Mouse (Mus musculus): ENCODE results near the gene Rfx2.

Gene Rfx2

DNA sequence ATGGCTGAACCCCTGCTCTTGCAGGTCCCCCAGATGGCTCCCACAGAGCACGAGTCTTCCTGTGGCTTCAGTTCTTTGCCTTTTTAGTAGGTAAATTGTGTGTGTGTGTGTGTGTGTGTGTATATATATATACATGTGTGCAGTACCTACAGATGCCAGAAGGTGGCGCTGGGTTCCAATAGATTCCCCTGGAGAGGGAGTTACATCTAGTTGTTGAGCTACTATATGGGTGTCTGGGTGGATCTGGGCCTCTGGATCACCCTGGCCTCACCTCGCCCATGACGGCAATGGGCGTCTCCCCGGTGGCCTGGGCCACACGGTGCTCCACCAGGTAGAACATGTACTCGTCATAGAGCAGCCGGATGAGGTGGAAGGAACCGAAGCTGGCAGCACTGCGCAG, 53.2 kb downstream of the Rfx2 start:
- no peak for DNase-seq

DNA sequence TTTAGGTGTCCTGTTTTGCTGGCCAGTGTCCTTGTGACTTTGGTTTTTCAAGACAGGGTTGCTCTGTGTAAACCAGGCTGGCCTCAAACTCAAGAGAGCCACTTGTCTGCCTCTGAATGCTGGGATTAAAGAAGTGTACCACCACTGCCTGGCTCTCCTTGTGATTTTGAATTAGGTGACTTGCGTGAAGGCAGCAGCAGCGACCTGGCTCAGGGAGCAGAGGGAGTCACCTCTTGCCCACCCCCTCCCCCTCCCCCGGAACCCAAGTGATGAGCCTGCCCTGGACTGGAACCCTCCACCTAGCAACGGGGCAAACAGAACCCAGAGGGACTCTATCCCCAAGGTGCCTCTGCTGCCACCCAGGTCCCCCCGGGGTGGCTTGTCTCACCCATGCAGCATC, 60.9 kb downstream of the Rfx2 start, which contains the start of gene Prr22:
Gene Prr22, plus strand, starts transcription at position 301 of the 400 bp plus-strand sequence.
- DNase-seq: no peak

DNA sequence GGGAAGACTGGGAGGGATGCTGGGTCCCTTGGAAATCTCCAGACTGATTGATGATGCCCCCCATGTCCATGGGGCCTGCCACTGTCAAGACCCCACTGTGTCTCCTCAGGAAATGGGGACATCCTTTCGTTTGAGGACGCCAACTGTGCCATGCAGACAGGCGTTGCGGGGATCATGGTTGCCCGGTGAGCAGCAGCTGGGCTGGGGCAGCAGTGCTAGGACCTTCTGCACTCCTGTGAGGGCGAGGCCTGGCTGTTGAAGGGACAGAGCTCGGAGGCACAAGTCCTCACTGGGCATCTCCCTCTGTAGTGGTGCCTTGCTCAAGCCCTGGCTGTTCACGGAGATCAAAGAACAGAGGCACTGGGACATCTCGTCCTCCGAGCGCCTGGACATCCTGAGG, 61.9 kb downstream of the Rfx2 start:
- DNase-seq: no peak

DNA sequence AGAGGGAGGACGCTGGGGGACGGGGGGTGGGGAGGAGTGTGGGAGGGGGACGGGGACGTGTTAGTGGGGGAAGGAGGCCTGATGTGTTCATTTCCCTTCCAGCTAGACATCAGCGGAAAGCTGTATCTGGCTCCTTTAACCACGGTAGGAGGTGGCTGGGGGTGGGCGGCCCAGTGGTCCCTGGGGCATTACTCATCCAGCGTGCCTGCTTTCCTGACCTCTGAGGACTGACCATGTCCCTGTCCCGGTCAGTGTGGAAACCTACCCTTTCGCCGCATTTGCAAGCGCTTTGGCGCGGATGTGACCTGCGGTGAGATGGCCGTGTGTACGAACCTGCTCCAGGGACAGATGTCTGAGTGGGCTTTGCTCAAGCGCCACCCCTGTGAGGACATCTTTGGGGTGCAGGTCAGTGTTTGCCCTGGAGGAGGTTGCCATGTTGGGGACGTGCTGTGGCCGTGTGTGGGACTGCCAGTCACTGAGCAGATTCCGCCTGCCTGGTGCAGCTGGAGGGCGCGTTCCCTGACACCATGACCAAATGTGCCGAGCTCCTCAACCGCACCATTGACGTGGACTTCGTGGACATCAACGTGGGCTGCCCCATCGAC, 63.2 kb downstream of the Rfx2 start:
- DNase-seq: peak; percentile 41

DNA sequence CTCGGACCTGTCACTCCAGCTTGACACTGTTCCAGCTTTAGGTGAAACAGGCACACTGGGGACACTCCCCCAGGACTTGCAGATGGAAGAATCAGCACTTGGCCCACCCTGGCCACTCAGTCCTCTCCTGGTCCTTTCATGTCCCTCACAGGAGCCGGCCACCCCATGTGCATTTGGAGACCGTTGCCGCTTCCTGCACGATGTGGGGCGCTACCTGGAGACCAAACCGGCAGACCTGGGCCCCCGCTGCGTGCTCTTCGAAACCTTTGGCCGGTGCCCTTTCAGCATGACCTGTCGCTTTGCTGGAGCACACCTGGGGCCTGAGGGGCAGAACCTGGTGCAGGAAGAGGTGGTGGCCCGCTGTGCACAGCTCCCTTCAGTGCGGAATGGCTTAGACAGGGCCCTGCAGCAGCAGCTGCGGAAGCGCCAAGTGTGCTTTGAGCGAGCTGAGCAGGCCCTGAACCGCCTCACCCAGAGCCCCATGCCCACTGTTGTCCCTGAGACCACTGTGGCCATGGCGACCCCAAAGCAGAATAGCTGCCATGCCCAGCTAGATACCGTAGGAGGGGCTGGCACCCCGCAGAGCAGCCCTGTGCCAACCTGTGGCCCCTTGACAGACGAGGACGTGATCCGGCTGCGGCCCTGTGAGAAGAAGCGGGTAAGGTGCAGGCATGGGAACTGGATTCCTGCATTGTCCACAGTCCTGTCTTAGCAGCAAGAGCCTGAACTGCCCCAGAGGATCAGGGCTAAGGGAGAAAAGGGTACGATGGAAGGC, 64.0 kb downstream of the Rfx2 start:
- peak; percentile 48 for DNase-seq

DNA sequence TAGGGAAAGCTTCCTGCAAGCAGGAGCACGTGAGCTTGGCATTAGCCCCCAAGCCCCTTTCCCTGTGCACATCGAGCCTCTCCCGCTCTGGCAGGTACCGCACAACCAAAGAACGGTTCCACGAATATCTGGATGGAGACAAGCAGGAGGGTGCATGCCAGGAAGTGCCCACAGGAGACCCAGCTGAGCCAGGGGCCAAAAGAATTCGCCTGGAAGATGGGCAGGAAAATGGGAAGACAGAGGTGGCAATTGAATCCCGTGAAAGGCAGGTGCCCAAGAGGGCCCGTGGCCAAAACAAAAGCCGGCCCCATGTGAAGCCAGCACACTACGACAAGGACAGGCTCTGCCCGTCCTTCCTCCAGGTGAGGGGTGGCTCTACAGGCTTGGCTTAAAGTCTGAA, 65.4 kb downstream of the Rfx2 start:
- no peak for DNase-seq

DNA sequence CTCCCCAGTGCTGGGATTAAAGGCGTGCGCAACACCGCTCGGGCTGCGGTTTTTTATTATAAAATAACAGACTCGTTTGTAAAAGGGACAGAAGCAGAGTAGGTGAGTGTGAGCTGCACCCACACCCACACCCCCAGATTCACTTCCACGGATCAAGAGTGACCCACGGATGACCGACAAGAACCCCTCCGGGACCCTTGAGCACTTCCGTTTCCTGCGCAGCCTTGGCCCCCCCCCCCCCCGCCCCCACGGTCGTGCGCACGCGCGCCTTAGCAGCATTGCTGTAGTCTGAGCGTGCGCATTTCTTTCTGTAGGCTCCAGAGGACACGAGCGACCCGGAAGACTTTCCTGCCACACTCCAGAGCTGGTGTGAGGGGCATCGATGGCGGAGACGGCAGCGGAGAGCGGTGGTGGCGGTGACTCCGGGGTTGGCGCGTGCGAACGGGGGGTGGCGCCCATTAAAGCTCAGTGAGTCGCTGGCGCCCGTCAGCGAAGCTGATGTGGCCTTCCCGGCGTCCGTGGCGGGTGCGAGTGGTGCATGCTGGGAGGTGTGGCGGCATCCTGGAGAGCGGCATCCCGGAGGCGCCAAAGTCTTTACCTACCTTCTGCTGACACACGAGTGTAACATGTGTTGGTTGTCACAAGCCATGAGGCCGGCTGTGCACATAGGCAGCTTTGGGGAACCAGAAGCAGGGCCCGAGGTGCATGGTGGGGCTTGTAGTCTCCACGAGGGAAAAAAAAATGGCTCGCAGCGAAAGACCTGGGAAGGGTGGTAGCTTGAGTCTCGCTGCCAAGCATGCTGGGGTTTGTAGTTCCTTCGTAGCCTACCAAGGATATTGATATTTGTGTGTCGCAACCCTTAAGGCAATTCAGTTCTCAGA, 66.1 kb downstream of the Rfx2 start, which contains the start of gene Dus3l:
Gene Dus3l, plus strand, starts transcription at position 284 of the 881 bp plus-strand sequence.
- DNase-seq: peak; percentile 92

DNA sequence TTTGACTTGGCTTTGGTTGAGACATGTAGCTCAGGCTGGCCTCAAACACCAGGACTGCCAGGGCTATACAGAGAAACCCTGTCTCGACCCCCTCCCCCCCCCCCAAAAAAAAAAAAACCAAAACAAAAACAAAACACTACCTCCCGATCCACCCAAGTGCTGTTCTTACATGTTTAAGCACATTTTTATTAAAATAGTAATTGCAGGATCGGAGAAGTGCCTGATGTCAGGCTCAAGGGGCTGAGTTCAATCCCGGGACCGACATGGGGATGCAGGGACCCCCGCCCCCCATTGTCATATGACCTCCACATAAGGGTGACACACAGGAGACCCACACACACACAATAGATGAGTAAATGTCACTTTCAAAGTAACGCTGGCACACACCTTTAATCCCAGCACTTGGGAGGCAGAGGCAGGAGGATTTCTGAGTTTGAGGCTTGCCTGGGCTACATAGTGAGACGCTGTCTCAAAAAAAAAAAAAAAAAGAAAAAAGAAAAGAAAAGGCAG, 67.0 kb downstream of the Rfx2 start:
- peak; percentile 41 for DNase-seq

DNA sequence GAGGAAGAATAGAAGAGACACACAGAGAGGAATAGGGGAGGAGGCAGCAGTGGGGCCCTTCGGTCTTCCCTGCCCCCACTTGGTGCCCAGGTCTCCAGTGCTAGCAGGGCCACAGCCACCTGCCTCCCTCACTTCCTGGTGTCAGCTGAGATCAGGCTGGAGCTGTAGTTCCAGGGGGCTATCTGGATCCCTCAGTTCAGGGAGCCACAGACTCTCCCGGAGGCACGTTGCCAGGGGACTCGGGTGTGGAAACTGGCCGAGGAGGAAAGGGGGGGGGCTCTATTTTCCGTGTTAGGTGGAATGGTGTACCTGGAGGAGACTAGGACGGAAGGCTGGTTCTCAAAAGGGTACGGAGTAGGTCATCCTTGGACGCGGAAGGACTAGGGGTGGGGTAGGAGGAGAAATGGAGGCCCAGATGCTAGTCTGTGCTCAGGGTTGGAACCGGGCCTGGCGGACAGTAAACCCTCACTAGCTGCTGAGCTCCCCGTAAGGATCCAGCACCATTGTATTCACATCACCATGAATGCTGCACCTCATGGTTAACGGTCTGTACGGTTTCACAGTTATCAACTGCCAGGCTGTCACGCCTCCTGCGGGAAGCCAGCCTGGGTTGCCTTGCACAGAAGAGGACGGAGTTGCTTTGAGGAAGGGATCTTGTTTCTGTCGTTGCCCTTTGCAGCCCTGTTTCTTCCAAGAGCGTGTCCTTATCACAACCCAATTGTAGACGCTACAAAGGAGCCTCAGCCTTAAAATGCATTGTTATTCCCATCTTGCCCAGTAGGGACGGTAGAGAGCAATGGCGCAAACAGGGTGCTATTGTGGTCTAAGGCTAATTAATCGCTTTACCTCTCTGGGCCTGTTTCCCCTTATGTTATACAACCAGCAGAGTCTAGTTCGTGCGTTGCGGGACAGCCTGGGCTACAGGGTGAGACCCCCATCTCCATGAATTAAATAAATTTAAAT, 67.8 kb downstream of the Rfx2 start:
- DNase-seq: peak; percentile 72

DNA sequence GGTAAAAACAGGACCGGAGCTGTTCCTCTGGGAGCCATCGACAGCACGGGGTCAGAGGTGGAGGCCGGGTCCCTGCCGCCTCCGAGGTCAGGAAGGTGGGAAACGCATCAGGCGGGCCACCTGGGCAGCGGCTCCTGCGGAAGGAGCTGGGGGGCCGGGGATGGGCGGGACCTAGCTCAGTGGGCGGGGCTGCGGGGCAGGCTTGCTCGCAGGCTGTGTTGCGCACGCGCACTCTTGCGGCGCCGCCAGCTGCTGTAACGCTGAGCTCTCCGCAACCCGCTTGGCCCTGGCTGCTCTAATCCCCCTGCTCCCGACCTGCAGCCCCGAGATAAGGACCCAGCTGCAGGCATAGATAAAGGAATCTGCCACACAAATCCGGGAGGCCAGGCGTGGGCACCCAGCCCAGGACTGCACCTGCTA, 68.8 kb downstream of the Rfx2 start:
- DNase-seq: peak; percentile 85

DNA sequence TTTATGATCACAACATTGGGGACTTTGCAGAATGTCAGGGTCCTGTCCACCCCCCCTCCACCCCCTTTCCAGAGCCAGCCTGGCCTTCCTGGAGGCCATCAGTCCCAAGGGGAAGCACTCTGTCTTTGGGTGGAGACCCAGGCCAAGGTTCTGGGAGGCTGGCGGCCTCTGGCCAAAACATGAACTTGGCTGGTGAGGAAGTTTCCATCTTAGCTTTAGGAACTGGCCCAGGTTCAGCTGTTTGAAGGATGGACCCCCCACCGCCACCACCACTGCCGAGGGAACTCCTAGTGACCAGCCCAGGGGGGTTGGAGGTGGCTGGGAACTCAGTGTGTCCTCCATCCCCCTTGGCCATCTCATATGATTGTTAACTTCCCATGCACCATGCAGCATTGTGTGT, 69.7 kb downstream of the Rfx2 start:
- peak; percentile 51 for DNase-seq

DNA sequence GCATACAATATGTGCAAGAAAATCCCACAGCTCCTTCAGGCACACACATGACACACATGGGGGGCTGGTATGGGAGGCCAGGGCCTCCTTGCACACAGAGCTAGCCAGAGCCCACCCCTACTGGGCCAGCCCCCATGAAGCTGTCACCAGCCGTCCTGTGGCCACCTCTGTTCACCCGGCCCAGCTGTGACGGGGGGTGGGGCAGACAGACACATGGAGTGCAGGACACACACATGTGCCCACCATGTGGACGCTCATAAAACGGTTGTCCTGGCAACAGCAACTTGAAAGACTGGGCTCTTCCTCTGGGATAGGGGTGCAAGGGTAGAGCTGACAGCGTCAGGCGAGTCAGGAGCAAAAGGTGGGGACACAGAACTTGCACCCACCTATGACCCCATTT, 71.6 kb downstream of the Rfx2 start:
- DNase-seq: no peak

DNA sequence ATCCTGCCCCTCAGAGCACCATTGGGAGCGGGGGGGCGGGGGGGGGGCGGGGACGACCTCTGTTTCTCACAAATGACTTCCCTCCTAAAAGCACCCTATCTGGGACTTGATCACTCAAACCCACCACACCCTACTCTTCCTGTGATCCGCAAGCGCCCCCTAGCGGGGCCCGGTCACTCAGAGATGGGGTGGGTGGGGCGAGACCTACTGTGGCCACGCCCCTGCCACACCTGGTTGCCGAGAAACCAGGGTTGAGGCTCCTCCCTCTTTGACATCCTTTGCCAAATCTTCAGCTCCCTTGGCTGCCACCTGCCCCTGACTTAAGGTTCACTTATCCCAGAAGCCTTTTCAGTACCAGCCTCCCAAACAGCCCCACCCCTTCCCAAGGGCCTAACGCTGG, 72.7 kb downstream of the Rfx2 start:
- peak; percentile 55 for DNase-seq

DNA sequence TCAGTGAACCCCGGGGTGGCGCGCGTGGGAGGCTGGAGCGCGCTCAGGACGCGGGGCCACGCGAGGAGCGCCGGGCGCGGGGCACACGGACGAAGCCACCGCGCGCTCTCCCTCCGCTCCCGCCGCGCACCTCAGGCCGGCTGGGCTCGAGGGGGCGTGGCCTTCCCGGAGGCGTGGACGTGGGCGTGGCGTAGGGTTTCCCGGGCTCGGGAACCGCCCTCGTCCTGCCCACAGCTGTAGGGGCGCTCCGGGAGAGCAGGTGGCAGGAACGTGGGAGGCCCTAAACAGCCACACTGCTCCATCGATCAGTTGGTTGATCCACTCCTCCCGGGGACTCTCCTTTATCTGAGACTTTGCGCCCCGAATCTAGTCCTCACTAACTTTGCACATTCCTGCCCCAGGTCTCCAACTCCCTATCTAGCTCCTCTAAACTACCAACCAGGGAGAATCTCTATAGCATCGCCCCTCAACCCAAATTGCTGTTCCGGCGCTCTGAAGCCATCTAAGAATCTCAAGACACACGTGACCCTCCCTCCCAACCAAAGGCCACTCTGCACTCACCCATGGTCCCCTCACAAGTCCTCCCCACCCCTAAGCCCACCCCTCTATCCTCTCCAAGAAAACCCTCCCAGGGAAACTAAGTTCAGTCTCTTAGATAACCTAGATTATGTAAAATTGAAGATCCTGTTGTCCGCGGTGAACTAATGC, 73.2 kb downstream of the Rfx2 start, which contains the start of gene Nrtn:
Gene Nrtn, minus strand, starts transcription at position 115 of the 708 bp plus-strand sequence.
- DNase-seq: peak; percentile 32

DNA sequence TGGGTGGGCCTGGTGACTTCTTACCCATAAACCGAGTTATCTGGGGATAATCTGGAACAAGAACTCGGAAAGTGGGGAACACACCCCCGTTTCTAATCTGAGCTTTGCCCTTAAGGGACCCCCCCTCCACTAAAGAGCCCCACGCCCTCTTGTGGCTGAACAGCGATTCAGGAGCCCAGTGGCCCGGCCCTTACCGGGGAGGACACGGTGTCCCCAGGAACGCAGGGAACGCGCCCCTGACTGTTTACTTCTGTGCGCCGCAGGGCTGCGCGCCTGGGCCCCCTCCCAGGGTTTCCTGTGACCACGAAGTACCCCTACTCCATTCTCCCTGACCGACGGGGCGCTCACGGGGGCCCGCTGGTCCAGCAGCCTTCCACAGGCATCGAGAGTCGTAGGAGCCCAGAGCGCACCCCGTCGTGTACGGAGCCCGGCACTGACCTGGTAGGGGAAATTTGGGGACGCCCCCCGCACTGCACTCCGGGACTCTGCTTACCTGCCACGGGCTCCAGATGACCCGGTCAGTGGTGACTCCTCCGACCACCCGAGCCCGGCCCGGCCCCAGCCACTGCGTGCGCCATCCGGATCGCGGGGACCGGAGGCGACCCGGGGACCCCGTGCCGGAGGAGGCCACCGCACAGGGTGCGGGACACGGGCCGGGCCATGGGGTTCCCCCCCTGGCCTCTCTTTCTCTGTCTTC, 74.0 kb downstream of the Rfx2 start:
- DNase-seq: no peak

DNA sequence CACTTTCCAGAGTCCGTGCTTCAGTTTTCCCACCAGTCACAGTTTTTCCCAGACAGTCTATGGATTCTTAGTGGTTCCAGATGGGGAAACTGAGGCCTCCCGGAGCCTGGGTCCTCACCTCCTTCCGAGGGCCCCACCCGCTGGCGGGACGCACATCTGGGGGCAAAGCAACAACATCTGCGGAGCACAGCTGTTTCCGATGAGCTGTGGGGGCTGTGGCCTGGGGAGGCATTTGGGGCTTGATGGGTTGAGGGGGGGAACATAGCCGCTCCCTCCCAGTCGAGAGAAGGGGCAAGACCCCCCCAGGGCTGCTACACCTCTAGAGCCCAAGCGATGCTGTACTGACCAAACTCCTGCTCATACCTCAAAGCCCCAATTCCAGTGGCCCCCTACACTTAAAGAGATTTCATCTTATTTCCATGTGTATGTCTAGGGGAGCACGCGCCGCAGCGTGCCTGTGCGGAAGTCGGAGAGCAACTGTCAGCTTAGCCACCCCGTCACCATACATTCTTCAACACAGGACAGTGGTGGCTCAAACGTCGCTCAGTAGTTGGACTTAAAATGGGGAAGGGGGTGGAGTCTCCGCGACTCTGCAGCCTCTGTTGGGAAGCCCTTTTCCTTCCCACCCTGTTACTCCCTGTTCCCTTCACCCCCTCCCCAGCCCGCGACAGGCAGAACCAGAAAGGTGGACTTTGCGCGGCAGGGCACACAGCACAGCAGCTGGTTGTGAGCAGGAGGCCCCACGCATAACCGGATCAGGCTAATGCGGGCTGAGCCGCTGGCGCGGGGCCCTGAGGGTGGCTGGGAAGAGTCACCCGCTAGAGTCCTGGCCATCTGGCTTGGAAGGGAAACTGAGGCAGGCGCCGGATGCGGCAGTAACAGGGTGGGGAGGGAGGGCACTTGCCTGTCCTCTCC, 76.3 kb downstream of the Rfx2 start:
- no peak for DNase-seq

DNA sequence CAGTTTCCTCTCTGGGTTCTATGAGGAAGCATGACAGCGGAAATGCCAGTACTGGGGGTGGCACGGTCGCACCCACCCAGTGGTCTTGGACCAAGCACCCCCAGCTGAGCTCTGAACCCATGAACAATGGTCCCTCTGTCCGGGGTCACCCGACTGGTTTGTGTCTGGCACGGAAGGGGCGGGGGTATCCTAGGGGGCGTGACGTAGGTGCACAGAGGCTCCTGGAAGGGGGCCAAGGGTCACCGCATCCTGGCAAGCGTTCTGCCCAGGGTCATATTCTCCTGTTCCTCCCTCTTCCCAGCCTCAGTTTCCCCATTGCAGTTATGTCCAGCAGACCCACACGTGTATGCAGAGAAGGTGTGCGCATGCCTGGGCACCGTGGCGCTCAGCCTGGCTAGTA, 77.4 kb downstream of the Rfx2 start:
- no peak for DNase-seq

DNA sequence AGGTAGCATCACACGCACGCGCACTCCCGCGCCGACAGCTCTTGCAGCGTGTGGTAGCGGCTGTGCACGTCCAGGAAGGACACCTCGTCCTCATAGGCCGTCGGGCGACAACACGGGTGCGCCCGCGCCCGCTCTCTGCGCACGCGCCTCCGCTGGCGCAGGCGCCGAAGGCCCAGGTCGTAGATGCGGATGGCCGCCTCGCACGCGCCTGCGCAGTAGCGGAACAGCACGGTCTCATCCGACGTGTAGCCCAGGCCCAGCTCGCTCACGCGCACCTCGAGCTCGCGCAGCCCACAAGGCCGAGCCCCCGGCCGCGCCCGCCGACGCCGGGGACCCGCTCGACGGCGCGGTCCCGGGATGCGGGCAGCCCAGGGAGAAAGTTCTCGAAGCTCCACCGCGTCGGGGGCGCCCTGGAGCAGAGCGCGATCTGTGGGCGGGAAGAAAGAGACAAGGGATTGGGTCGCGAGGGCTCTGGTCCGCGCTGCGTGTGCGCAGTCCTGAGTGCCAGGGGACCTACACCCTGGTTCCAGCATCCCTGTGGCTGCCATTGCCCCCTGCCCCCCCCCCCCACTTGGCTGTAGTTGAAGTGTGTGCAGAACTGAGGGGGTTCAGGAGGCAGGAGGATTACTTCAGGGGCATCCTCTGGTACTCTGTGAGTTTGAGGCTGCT, 79.3 kb downstream of the Rfx2 start:
- no peak for DNase-seq

DNA sequence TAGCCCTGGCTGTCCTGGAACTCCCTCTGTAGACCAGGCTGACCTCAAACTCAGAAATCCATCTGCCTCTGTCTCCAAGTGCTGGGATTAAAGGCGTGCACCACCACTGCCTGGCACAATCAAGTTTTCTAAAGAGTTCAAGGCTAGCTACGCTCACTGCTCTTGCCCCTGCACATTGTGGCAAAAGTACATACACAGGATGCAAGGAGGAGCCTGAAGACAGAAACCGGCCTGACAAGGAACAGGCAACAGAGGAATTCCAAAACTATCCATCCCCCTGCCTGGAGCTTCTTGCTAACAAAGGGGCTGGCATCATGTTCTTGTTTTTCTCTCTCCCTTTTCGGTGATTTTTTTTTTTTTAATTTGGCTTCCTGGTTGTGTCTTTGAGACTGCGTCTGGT, 86.6 kb downstream of the Rfx2 start:
- no peak for DNase-seq
